Mouse (Mus musculus) heart, postnatal 0 days (tissue): ENCODE results near the gene Mafg. TPM values are rescaled to one million over a fixed set of nuclear protein-coding genes. Genes with fewer than 3 reads are reported as not detected.

ENCODE experiments used
- ATAC-seq: fragments of 200-750 bp; cut with Nextera tagmentation; 2 replicates; pipeline ENCODE4 v1.8.0; 2017; ENCODE audit warnings: low read depth, moderate number of reproducible peaks, moderate library complexity; ENCODE audit not compliant: insufficient read depth
- DNase-seq: peaks from one replicate; pipeline ENCODE4 v3.0.0-alpha.2; 2016; ENCODE audit warnings: low spot score
- H3K27ac ChIP-seq: fragments of 300-500 bp; sonication (generic); 2 replicates; pipeline ENCODE4 v1.5.1; 2014; ENCODE audit warnings: low read depth, mild to moderate bottlenecking
- H3K27me3 ChIP-seq: fragments of 300-500 bp; sonication (generic); 2 replicates; pipeline ENCODE4 v1.6.1; 2014; ENCODE audit warnings: low read length, mixed read lengths; ENCODE audit not compliant: control insufficient read depth, insufficient read depth
- H3K36me3 ChIP-seq: fragments of 300-500 bp; sonication (generic); replicated peaks from 2 replicates; pipeline ENCODE4 v1.6.1; 2014; ENCODE audit warnings: low read length, mixed read lengths; ENCODE audit not compliant: control insufficient read depth, insufficient read depth
- H3K4me1 ChIP-seq: fragments of 300-500 bp; sonication (generic); 2 replicates; pipeline ENCODE4 v1.6.1; 2014; ENCODE audit warnings: antibody characterized with exemption; ENCODE audit not compliant: control insufficient read depth, insufficient read depth
- H3K4me2 ChIP-seq: fragments of 300-500 bp; sonication (generic); 2 replicates; pipeline ENCODE4 v1.6.1; 2014; ENCODE audit warnings: low read depth, mild to moderate bottlenecking, low read length, moderate library complexity
- H3K4me3 ChIP-seq: fragments of 300-500 bp; sonication (generic); 2 replicates; pipeline ENCODE4 v1.5.1; 2014; ENCODE audit warnings: low read depth, low read length
- H3K9ac ChIP-seq: fragments of 300-500 bp; sonication (generic); replicated peaks from 2 replicates; pipeline ENCODE4 v1.6.1; 2014; ENCODE audit warnings: low read depth, low read length, mixed read lengths
- H3K9me3 ChIP-seq: fragments of 300-500 bp; sonication (generic); replicated peaks from 2 replicates; pipeline ENCODE4 v1.6.1; 2016; ENCODE audit warnings: low read length; ENCODE audit not compliant: control insufficient read depth
- CTCF ChIP-seq: IDR thresholded peaks from 2 replicates; pipeline ENCODE4 v1.5.1; 2016; ENCODE audit warnings: antibody characterized with exemption, control low read depth, low read depth
- EP300 ChIP-seq: IDR thresholded peaks from 2 replicates; pipeline ENCODE4 v1.6.1; 2016; ENCODE audit warnings: antibody characterized with exemption, low read depth
- WGBS: fragments of 180-500 bp; shearing (Covaris S2); extraction: QIAGEN DNeasy Blood & Tissue Kit; methylation state at CpG from one replicate; pipeline ENCODE4 v1.1.7; 2014; 5-methylcytosine and 5-hydroxymethylcytosine counted together
- microRNA-seq: library from miRNA; unstranded; fragments of <30 nt; microRNA quantifications from one replicate; pipeline ENCODE4, GENCODE M21; 2016
- polyA plus RNA-seq: library from polyadenylated mRNA; unstranded; fragments of >200 nt; fragmentation: Nextera tagmentation; extraction: Ambion mirVana; gene quantifications from 2 replicates; pipeline ENCODE4 v1.2.1, GENCODE M21; 2015
- total RNA-seq: library from RNA; depleted of rRNA; stranded (reverse); fragments of >200 nt; gene quantifications from 2 replicates; pipeline ENCODE4 v1.2.3, GENCODE M21; 2014; ENCODE audit warnings: low replicate concordance; rRNA removed

Mafg gene
- total and polyA plus RNA-seq, 2 experiments from 2014 or later = 13.6 to 37.7 TPM

- no peak overlapping the region for H3K4me3 ChIP-seq
- H3K27me3 ChIP-seq = no peaks in the 10 kb centered on the region
- H3K27ac ChIP-seq = no peak overlapping the region
- peaks cover 34% of the 10 kb centered on the region for H3K4me1 ChIP-seq
- peaks cover 28% of the 10 kb centered on the region for H3K36me3 ChIP-seq
- no peak overlapping the region for H3K9ac ChIP-seq
- H3K9me3 ChIP-seq = no peaks in the 10 kb centered on the region
- H3K4me2 ChIP-seq = no peak overlapping the region
- no peak for TF ChIP-seq EP300
- no peak for TF ChIP-seq CTCF
- whole genome bisulfite sequencing = 69% methylated on average over 8 of the region's 11 CpGs
- DNase-seq (no peak), ATAC-seq (no peak)
Measured at GRCm38 (mm10) chr11:120578694-120579243, 54.6 kb downstream of the Mafg start.

GRCm38 (mm10) chr11:120578024-120578693 lies 55.2 kb downstream of the Mafg start:
- no peaks in the 10 kb centered on the region for H3K9me3 ChIP-seq
- peaks cover 35% of the 10 kb centered on the region for H3K4me1 ChIP-seq
- H3K27ac ChIP-seq = no peak overlapping the region
- no peak for TF ChIP-seq EP300
- no peak for TF ChIP-seq CTCF
- 81% methylated on average over 10 of the region's 10 CpGs for WGBS
- H3K4me2 ChIP-seq = no peak overlapping the region
- no peak overlapping the region for H3K9ac ChIP-seq
- H3K36me3 ChIP-seq = peaks cover 27% of the 10 kb centered on the region
- H3K27me3 ChIP-seq = no peaks in the 10 kb centered on the region
- no peak for DNase-seq
- no peak overlapping the region for H3K4me3 ChIP-seq
- ATAC-seq = no peak

- H3K9ac ChIP-seq = no peak overlapping the region
- H3K27ac ChIP-seq = no peak overlapping the region
- WGBS = 83% methylated on average over 7 of the region's 7 CpGs
- TF ChIP-seq EP300 (no peak), CTCF (peak; percentile 56)
- no peaks in the 10 kb centered on the region for H3K27me3 ChIP-seq
- no peak overlapping the region for H3K4me2 ChIP-seq
- H3K4me3 ChIP-seq = no peak overlapping the region
- H3K36me3 ChIP-seq = peaks cover 27% of the 10 kb centered on the region
- H3K4me1 ChIP-seq = peaks cover 35% of the 10 kb centered on the region
- H3K9me3 ChIP-seq = no peaks in the 10 kb centered on the region
- no peak for ATAC-seq
- DNase-seq = no peak
Measured at GRCm38 (mm10) chr11:120577211-120578023, 56.0 kb downstream of the Mafg start.

GRCm38 (mm10) chr11:120576365-120576981 lies 56.9 kb downstream of the Mafg start:
- WGBS = 79% methylated on average over 3 of the region's 3 CpGs

GRCm38 (mm10) chr11:120575940-120576339 lies 57.5 kb downstream of the Mafg start:
- ATAC-seq (no peak), DNase-seq (no peak)
- H3K4me3 ChIP-seq = no peak overlapping the region
- H3K4me2 ChIP-seq = no peak overlapping the region
- peaks cover 33% of the 10 kb centered on the region for H3K36me3 ChIP-seq
- H3K4me1 ChIP-seq = peaks cover 40% of the 10 kb centered on the region
- no peak overlapping the region for H3K27ac ChIP-seq
- H3K9ac ChIP-seq = no peak overlapping the region
- no peaks in the 10 kb centered on the region for H3K9me3 ChIP-seq
- TF ChIP-seq EP300 = no peak
- TF ChIP-seq CTCF = no peak
- no peaks in the 10 kb centered on the region for H3K27me3 ChIP-seq

More at GRCm38 (mm10) chr11:120576365-120576981, 56.9 kb downstream of the Mafg start:
- Histone ChIP-seq H3K4me1 (peaks cover 34% of the 10 kb centered on the region), H3K36me3 (peaks cover 27% of the 10 kb centered on the region), H3K27ac (no peak overlapping the region), H3K9me3 (no peaks in the 10 kb centered on the region), H3K27me3 (no peaks in the 10 kb centered on the region), H3K9ac (no peak overlapping the region; the same call in 1 of the 2 replicates), H3K4me3 (no peak overlapping the region), H3K4me2 (no peak overlapping the region)
- DNase-seq = no peak
- ATAC-seq = no peak
- TF ChIP-seq CTCF (no peak), EP300 (no peak)

Small RNAs within 50 kb of the gene (microRNA-seq; reads per million reads assigned to microRNA genes)
- gene Mir6936 = not detected

Other genes starting within 250 kb of the Mafg start
Only the 30 nearest of the 32 such genes appear.
- not detected in 2 replicates for gene Pde6g, start 180.1 kb downstream of the Mafg start, total RNA-seq
- 0.29 and 0.33 TPM in 2 replicates for gene Pde6g, start 180.1 kb downstream of the Mafg start, polyA plus RNA-seq
- 69.2 and 85.3 TPM in 2 replicates for gene Oxld1, start 175.5 kb downstream of the Mafg start, total RNA-seq
- 40.1 and 45.3 TPM in 2 replicates for gene Oxld1, start 175.5 kb downstream of the Mafg start, polyA plus RNA-seq
- 4.7 and 5.7 TPM in 2 replicates for gene Ccdc137, start 175.5 kb downstream of the Mafg start, total RNA-seq
- gene Ccdc137, start 175.5 kb downstream of the Mafg start, polyA plus RNA-seq = 11.2 and 12.6 TPM in 2 replicates
- 35.4 and 48.3 TPM in 2 replicates for gene Arl16, start 166.0 kb downstream of the Mafg start, total RNA-seq
- gene Arl16, start 166.0 kb downstream of the Mafg start, polyA plus RNA-seq = 25.1 and 28.2 TPM in 2 replicates
- gene Mrpl12, start 149.0 kb downstream of the Mafg start, total RNA-seq = 119 and 161 TPM in 2 replicates
- gene Mrpl12, start 149.0 kb downstream of the Mafg start, polyA plus RNA-seq = 308 and 315 TPM in 2 replicates
- 66.8 and 74.3 TPM in 2 replicates for gene Slc25a10, start 141.8 kb downstream of the Mafg start, total RNA-seq
- gene Slc25a10, start 141.8 kb downstream of the Mafg start, polyA plus RNA-seq = 30.3 and 33.8 TPM in 2 replicates
- 0.23 and 1.9 TPM in 2 replicates for gene Gcgr, start 102.9 kb downstream of the Mafg start, total RNA-seq
- gene Gcgr, start 102.9 kb downstream of the Mafg start, polyA plus RNA-seq = 0.81 and 1.3 TPM in 2 replicates
- 66.9 and 93.5 TPM in 2 replicates for gene Mcrip1, start 83.9 kb downstream of the Mafg start, total RNA-seq
- 136 and 138 TPM in 2 replicates for gene Mcrip1, start 83.9 kb downstream of the Mafg start, polyA plus RNA-seq
- gene Ppp1r27, start 82.5 kb downstream of the Mafg start, total RNA-seq = not detected in 2 replicates
- gene Ppp1r27, start 82.5 kb downstream of the Mafg start, polyA plus RNA-seq = 0.20 TPM in 1 of 2 replicates, not detected in the other
- gene P4hb, start 60.3 kb downstream of the Mafg start, total RNA-seq = 232 and 241 TPM in 2 replicates
- gene P4hb, start 60.3 kb downstream of the Mafg start, polyA plus RNA-seq = 261 and 268 TPM in 2 replicates
- gene Arhgdia, start 52.0 kb downstream of the Mafg start, total RNA-seq = 204 and 231 TPM in 2 replicates
- gene Arhgdia, start 52.0 kb downstream of the Mafg start, polyA plus RNA-seq = 239 and 245 TPM in 2 replicates
- gene Alyref, start 35.2 kb downstream of the Mafg start, total RNA-seq = 104 and 132 TPM in 2 replicates
- gene Alyref, start 35.2 kb downstream of the Mafg start, polyA plus RNA-seq = 147 and 155 TPM in 2 replicates
- gene Anapc11, start 35.2 kb downstream of the Mafg start, total RNA-seq = 41.1 and 43.4 TPM in 2 replicates
- 163 and 185 TPM in 2 replicates for gene Anapc11, start 35.2 kb downstream of the Mafg start, polyA plus RNA-seq
- 25.1 TPM in 1 of 2 replicates, not detected in the other for gene Npb, start 25.1 kb downstream of the Mafg start, total RNA-seq
- 9.9 and 11.8 TPM in 2 replicates for gene Npb, start 25.1 kb downstream of the Mafg start, polyA plus RNA-seq
- 57.5 and 76.7 TPM in 2 replicates for gene Pcyt2, start 15.7 kb downstream of the Mafg start, total RNA-seq
- gene Pcyt2, start 15.7 kb downstream of the Mafg start, polyA plus RNA-seq = 67.5 and 69.6 TPM in 2 replicates
- 12.4 and 63.2 TPM in 2 replicates for gene Sirt7, start 8.4 kb downstream of the Mafg start, total RNA-seq
- gene Sirt7, start 8.4 kb downstream of the Mafg start, polyA plus RNA-seq = 14.1 and 15.2 TPM in 2 replicates
- gene Pycr1, start 10.2 kb upstream of the Mafg start, total RNA-seq = 2.1 and 5.8 TPM in 2 replicates
- gene Pycr1, start 10.2 kb upstream of the Mafg start, polyA plus RNA-seq = 6.3 and 6.5 TPM in 2 replicates
- 27.8 and 29.3 TPM in 2 replicates for gene Myadml2, start 14.6 kb upstream of the Mafg start, total RNA-seq
- 32.7 and 33.5 TPM in 2 replicates for gene Myadml2, start 14.6 kb upstream of the Mafg start, polyA plus RNA-seq
- gene Notum, start 27.6 kb upstream of the Mafg start, total RNA-seq = 0.27 TPM in 1 of 2 replicates, not detected in the other
- gene Notum, start 27.6 kb upstream of the Mafg start, polyA plus RNA-seq = 0.08 and 0.16 TPM in 2 replicates
- gene Aspscr1, start 39.4 kb upstream of the Mafg start, total RNA-seq = 88.8 and 146 TPM in 2 replicates
- gene Aspscr1, start 39.4 kb upstream of the Mafg start, polyA plus RNA-seq = 86.3 and 87.9 TPM in 2 replicates
- gene Cenpx, start 80.1 kb upstream of the Mafg start, total RNA-seq = 68.7 and 115 TPM in 2 replicates
- gene Cenpx, start 80.1 kb upstream of the Mafg start, polyA plus RNA-seq = 102 and 114 TPM in 2 replicates
- gene Lrrc45, start 80.3 kb upstream of the Mafg start, total RNA-seq = 11.9 and 28.3 TPM in 2 replicates
- 12.4 and 14.2 TPM in 2 replicates for gene Lrrc45, start 80.3 kb upstream of the Mafg start, polyA plus RNA-seq
- 9.2 and 12.6 TPM in 2 replicates for gene Rac3, start 87.9 kb upstream of the Mafg start, total RNA-seq
- gene Rac3, start 87.9 kb upstream of the Mafg start, polyA plus RNA-seq = 1.4 and 1.8 TPM in 2 replicates
- 5.0 and 10.5 TPM in 2 replicates for gene Dcxr, start 93.7 kb upstream of the Mafg start, total RNA-seq
- gene Dcxr, start 93.7 kb upstream of the Mafg start, polyA plus RNA-seq = 8.6 and 8.7 TPM in 2 replicates
- gene Cbr2, start 98.5 kb upstream of the Mafg start, total RNA-seq = 12.2 and 19.1 TPM in 2 replicates
- gene Cbr2, start 98.5 kb upstream of the Mafg start, polyA plus RNA-seq = 2.4 and 43.5 TPM in 2 replicates
- 0.23 and 0.76 TPM in 2 replicates for gene Hmga1b, start 129.2 kb upstream of the Mafg start, total RNA-seq
- gene Hmga1b, start 129.2 kb upstream of the Mafg start, polyA plus RNA-seq = 1.2 and 1.3 TPM in 2 replicates
- gene Rfng, start 150.6 kb upstream of the Mafg start, total RNA-seq = 14.5 and 26.4 TPM in 2 replicates
- 15.3 and 17.0 TPM in 2 replicates for gene Rfng, start 150.6 kb upstream of the Mafg start, polyA plus RNA-seq
- gene Gps1, start 150.7 kb upstream of the Mafg start, total RNA-seq = 120 and 125 TPM in 2 replicates
- 94.2 and 94.4 TPM in 2 replicates for gene Gps1, start 150.7 kb upstream of the Mafg start, polyA plus RNA-seq
- 42.2 and 47.1 TPM in 2 replicates for gene Dus1l, start 162.8 kb upstream of the Mafg start, total RNA-seq
- 35.6 and 40.2 TPM in 2 replicates for gene Dus1l, start 162.8 kb upstream of the Mafg start, polyA plus RNA-seq
- 79.2 and 90.4 TPM in 2 replicates for gene Fasn, start 190.9 kb upstream of the Mafg start, total RNA-seq
- 10.8 and 14.1 TPM in 2 replicates for gene Fasn, start 190.9 kb upstream of the Mafg start, polyA plus RNA-seq